Mouse (Mus musculus) hindbrain, embryonic 14.5 days (tissue): Measurements from ENCODE around the gene Hist1h3a. TPM values are rescaled to one million over a fixed set of nuclear protein-coding genes. Genes with fewer than 3 reads are reported as not detected.
"Not testable (repeated sequence)": the region's sequence is repeated elsewhere in the genome, so short reads cannot be mapped to it uniquely, and the experiment has no call there.

Experiments used
- ATAC-seq: fragments of 200-750 bp; cut with Nextera tagmentation; 2 replicates; pipeline ENCODE4 v1.8.0; 2017; ENCODE audit warnings: moderate number of reproducible peaks, mild to moderate bottlenecking, moderate TSS enrichment, moderate library complexity; ENCODE audit not compliant: low FRiP score
- DNase-seq: peaks from one replicate; pipeline ENCODE4 v3.0.0-alpha.2; 2015; ENCODE audit warnings: low spot score
- H3K27ac ChIP-seq: fragments of 300-500 bp; sonication (generic); 2 replicates; pipeline ENCODE4 v1.5.1; 2014; ENCODE audit warnings: mild to moderate bottlenecking, moderate library complexity
- H3K27me3 ChIP-seq: fragments of 300-500 bp; sonication (generic); 2 replicates; pipeline ENCODE4 v1.6.1; 2014; ENCODE audit warnings: mild to moderate bottlenecking, low read length, mixed read lengths; ENCODE audit not compliant: control insufficient read depth, insufficient read depth
- H3K36me3 ChIP-seq: fragments of 300-500 bp; sonication (generic); replicated peaks from 2 replicates; pipeline ENCODE4 v1.6.1; 2014; ENCODE audit not compliant: control insufficient read depth, insufficient read depth
- H3K4me1 ChIP-seq: fragments of 300-500 bp; sonication (generic); replicated peaks from 2 replicates; pipeline ENCODE4 v1.6.1; 2014; ENCODE audit warnings: antibody characterized with exemption, low read length, mixed read lengths; ENCODE audit not compliant: control insufficient read depth, insufficient read depth
- H3K4me2 ChIP-seq: fragments of 300-500 bp; sonication (generic); replicated peaks from 2 replicates; pipeline ENCODE4 v1.6.1; 2014; ENCODE audit warnings: mild to moderate bottlenecking, moderate library complexity
- H3K4me3 ChIP-seq: fragments of 300-500 bp; sonication (generic); replicated peaks from 2 replicates; pipeline ENCODE4 v1.5.1; 2014; ENCODE audit warnings: mild to moderate bottlenecking, low read length
- H3K9ac ChIP-seq: fragments of 300-500 bp; sonication (generic); 2 replicates; pipeline ENCODE4 v1.6.1; 2014
- H3K9me3 ChIP-seq: fragments of 300-500 bp; sonication (generic); 2 replicates; pipeline ENCODE4 v1.6.1; 2016; ENCODE audit warnings: low read length; ENCODE audit not compliant: control insufficient read depth
- WGBS: fragments of 180-500 bp; shearing (Covaris S2); extraction: QIAGEN DNeasy Blood & Tissue Kit; methylation state at CpG from one replicate; pipeline ENCODE4 v1.1.7; 2014; 5-methylcytosine and 5-hydroxymethylcytosine counted together
- microRNA-seq: library from miRNA; unstranded; fragments of <30 nt; microRNA quantifications from one replicate; pipeline ENCODE4, GENCODE M21; 2016
- polyA plus RNA-seq: library from polyadenylated mRNA; unstranded; fragments of >200 nt; fragmentation: Nextera tagmentation; extraction: Ambion mirVana; gene quantifications from 2 replicates; pipeline ENCODE4 v1.2.1, GENCODE M21; 2014

The Hist1h3a gene
- polyA plus RNA-seq, 1 experiment from 2014 or later = 2.1 TPM

GRCm38 (mm10) chr13:23717593-23718245 lies 44.5 kb downstream of the Hist1h3a start:
- H3K9ac ChIP-seq = not testable (repeated sequence)

GRCm38 (mm10) chr13:23717176-23717575 lies 45.0 kb downstream of the Hist1h3a start:
- H3K9me3 ChIP-seq = no peaks in the 10 kb centered on the region
- H3K27ac ChIP-seq = no peak overlapping the region
- 61% methylated on average over 11 of the region's 11 CpGs for WGBS
- no peak overlapping the region for H3K4me3 ChIP-seq
- DNase-seq = no peak
- H3K9ac ChIP-seq = no peak overlapping the region
- no peaks in the 10 kb centered on the region for H3K4me1 ChIP-seq
- H3K36me3 ChIP-seq = no peaks in the 10 kb centered on the region
- no peak overlapping the region for H3K4me2 ChIP-seq
- H3K27me3 ChIP-seq = no peaks in the 10 kb centered on the region
- no peak for ATAC-seq

More at GRCm38 (mm10) chr13:23717593-23718245, 44.5 kb downstream of the Hist1h3a start:
- not testable (repeated sequence) for H3K36me3 ChIP-seq, H3K27ac ChIP-seq, H3K4me2 ChIP-seq, H3K9me3 ChIP-seq, H3K27me3 ChIP-seq, DNase-seq, ATAC-seq, H3K4me3 ChIP-seq, H3K4me1 ChIP-seq
- 18% methylated on average over 2 of the region's 2 CpGs for WGBS

- H3K36me3 ChIP-seq = no peaks in the 10 kb centered on the region
- 86% methylated on average over 5 of the region's 5 CpGs for WGBS
- H3K9ac ChIP-seq = no peak overlapping the region
- ATAC-seq = no peak
- no peak overlapping the region for H3K4me2 ChIP-seq
- no peak overlapping the region for H3K27ac ChIP-seq
- H3K27me3 ChIP-seq = no peaks in the 10 kb centered on the region
- no peak overlapping the region for H3K4me3 ChIP-seq
- no peaks in the 10 kb centered on the region for H3K4me1 ChIP-seq
- no peaks in the 10 kb centered on the region for H3K9me3 ChIP-seq
- DNase-seq = no peak
Measured at GRCm38 (mm10) chr13:23716261-23717042, 45.7 kb downstream of the Hist1h3a start.

Small RNAs within 50 kb of the gene (microRNA-seq; reads per million reads assigned to microRNA genes)
- gene Gm44314 (not detected), gene Gm44484 (not detected)

Other genes starting within 250 kb of the Hist1h3a start
- 3.2 and 3.3 TPM in 2 replicates for gene Hist1h4h, start 231.3 kb downstream of the Hist1h3a start, polyA plus RNA-seq
- 0.81 and 3.3 TPM in 2 replicates for gene Hist1h2af, start 228.5 kb downstream of the Hist1h3a start, polyA plus RNA-seq
- gene Hist1h3g, start 227.0 kb downstream of the Hist1h3a start, polyA plus RNA-seq = 1.2 TPM in 1 of 2 replicates, not detected in the other
- gene Hist1h2bh, start 219.0 kb downstream of the Hist1h3a start, polyA plus RNA-seq = 0.22 TPM in 1 of 2 replicates, not detected in the other
- 0.28 and 0.29 TPM in 2 replicates for gene Hist1h3f, start 218.3 kb downstream of the Hist1h3a start, polyA plus RNA-seq
- gene Hist1h4f, start 210.7 kb downstream of the Hist1h3a start, polyA plus RNA-seq = not detected in 2 replicates
- gene Hist1h1d, start 209.1 kb downstream of the Hist1h3a start, polyA plus RNA-seq = 0.12 and 0.17 TPM in 2 replicates
- gene Hist1h3e, start 200.0 kb downstream of the Hist1h3a start, polyA plus RNA-seq = 1.5 and 3.1 TPM in 2 replicates
- 21.8 and 22.5 TPM in 2 replicates for gene Hist1h2ae, start 191.2 kb downstream of the Hist1h3a start, polyA plus RNA-seq
- 0.94 and 2.3 TPM in 2 replicates for gene Hist1h2bg, start 191.0 kb downstream of the Hist1h3a start, polyA plus RNA-seq
- 0.91 and 1.8 TPM in 2 replicates for gene Hist1h2bf, start 188.2 kb downstream of the Hist1h3a start, polyA plus RNA-seq
- 0.77 TPM in 1 of 2 replicates, not detected in the other for gene Hist1h2ad, start 188.0 kb downstream of the Hist1h3a start, polyA plus RNA-seq
- gene Hist1h3d, start 186.6 kb downstream of the Hist1h3a start, polyA plus RNA-seq = 1.4 and 2.2 TPM in 2 replicates
- gene Hist1h4d, start 180.8 kb downstream of the Hist1h3a start, polyA plus RNA-seq = 29.1 and 37.2 TPM in 2 replicates
- 0.52 and 1.0 TPM in 2 replicates for gene Hist1h2be, start 141.3 kb downstream of the Hist1h3a start, polyA plus RNA-seq
- 4.4 and 5.3 TPM in 2 replicates for gene Hist1h1e, start 139.8 kb downstream of the Hist1h3a start, polyA plus RNA-seq
- gene Hist1h2ac, start 78.4 kb downstream of the Hist1h3a start, polyA plus RNA-seq = 0.26 and 0.27 TPM in 2 replicates
- gene Hist1h2bc, start 78.2 kb downstream of the Hist1h3a start, polyA plus RNA-seq = 14.5 and 15.1 TPM in 2 replicates
- gene Hist1h1t, start 66.6 kb downstream of the Hist1h3a start, polyA plus RNA-seq = not detected in 2 replicates
- 3.0 and 3.5 TPM in 2 replicates for gene Hist1h4c, start 63.9 kb downstream of the Hist1h3a start, polyA plus RNA-seq
- 4.8 and 7.0 TPM in 2 replicates for gene Hfe, start 51.5 kb downstream of the Hist1h3a start, polyA plus RNA-seq
- gene Hist1h1c, start 23.6 kb downstream of the Hist1h3a start, polyA plus RNA-seq = 7.2 and 8.3 TPM in 2 replicates
- 1.1 TPM in 1 of 2 replicates, not detected in the other for gene Hist1h3c, start 16.8 kb downstream of the Hist1h3a start, polyA plus RNA-seq
- gene Hist1h2bb, start 15.7 kb downstream of the Hist1h3a start, polyA plus RNA-seq = 0.64 TPM in 1 of 2 replicates, not detected in the other
- 6.7 and 9.8 TPM in 2 replicates for gene Hist1h2ab, start 11.3 kb downstream of the Hist1h3a start, polyA plus RNA-seq
- 1.1 and 1.8 TPM in 2 replicates for gene Hist1h3b, start 10.1 kb downstream of the Hist1h3a start, polyA plus RNA-seq
- 2.1 TPM in 1 of 2 replicates, not detected in the other for gene Hist1h4b, start 5.4 kb downstream of the Hist1h3a start, polyA plus RNA-seq
- 0.55 TPM in 1 of 2 replicates, not detected in the other for gene Hist1h4a, start 1.2 kb downstream of the Hist1h3a start, polyA plus RNA-seq
- 0.50 and 1.1 TPM in 2 replicates for gene Hist1h1a, start 1.3 kb upstream of the Hist1h3a start, polyA plus RNA-seq
- gene Trim38, start 7.5 kb upstream of the Hist1h3a start, polyA plus RNA-seq = not detected in 2 replicates
- gene Slc17a2, start 44.6 kb upstream of the Hist1h3a start, polyA plus RNA-seq = not detected in 2 replicates
- gene Slc17a3, start 77.0 kb upstream of the Hist1h3a start, polyA plus RNA-seq = not detected in 2 replicates
- gene Slc17a1, start 105.4 kb upstream of the Hist1h3a start, polyA plus RNA-seq = not detected in 2 replicates
- not detected in 2 replicates for gene Slc17a4, start 152.6 kb upstream of the Hist1h3a start, polyA plus RNA-seq
- not detected in 2 replicates for gene Hist1h2ba, start 171.8 kb upstream of the Hist1h3a start, polyA plus RNA-seq
- not detected in 2 replicates for gene Hist1h2aa, start 172.1 kb upstream of the Hist1h3a start, polyA plus RNA-seq
- gene Scgn, start 228.8 kb upstream of the Hist1h3a start, polyA plus RNA-seq = 0.63 and 1.0 TPM in 2 replicates